Mouse (Mus musculus) CH12F3 (cell line): ENCODE results near the gene Prkci.

Experiments
- in situ Hi-C: fragments of 300-500 bp; cut with MboI; formaldehyde crosslinking; loops from 2 replicates; pipeline ENCODE4 v1.14.3; 2020; ENCODE audit warnings: low sequenced_read_pairs

The Prkci gene

GRCm38 (mm10) chr3:30993066-30993573 is 2.4 kb upstream of the Prkci start:
- in situ Hi-C loops = no loop called here

DNA sequence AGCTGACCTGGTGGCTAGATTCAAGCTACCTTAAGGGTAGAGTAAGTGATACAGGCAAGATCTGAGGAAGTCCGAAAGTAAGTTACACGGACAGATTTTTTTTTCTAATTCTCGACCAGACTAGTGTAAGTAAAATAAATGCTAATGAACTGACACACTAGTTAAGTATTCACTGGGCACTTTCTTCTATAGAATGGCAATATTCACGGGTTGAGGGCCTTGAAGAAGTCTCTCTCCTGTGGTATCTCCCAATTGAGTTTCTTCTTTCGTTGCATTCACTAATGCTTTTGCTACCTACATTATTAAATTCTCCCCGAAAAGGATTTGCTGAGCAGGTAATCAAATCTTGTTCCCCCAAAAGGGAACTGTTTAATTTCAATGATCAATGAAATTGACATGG is 688 bp upstream of the Prkci start:
- in situ Hi-C loops = no loop called here

DNA sequence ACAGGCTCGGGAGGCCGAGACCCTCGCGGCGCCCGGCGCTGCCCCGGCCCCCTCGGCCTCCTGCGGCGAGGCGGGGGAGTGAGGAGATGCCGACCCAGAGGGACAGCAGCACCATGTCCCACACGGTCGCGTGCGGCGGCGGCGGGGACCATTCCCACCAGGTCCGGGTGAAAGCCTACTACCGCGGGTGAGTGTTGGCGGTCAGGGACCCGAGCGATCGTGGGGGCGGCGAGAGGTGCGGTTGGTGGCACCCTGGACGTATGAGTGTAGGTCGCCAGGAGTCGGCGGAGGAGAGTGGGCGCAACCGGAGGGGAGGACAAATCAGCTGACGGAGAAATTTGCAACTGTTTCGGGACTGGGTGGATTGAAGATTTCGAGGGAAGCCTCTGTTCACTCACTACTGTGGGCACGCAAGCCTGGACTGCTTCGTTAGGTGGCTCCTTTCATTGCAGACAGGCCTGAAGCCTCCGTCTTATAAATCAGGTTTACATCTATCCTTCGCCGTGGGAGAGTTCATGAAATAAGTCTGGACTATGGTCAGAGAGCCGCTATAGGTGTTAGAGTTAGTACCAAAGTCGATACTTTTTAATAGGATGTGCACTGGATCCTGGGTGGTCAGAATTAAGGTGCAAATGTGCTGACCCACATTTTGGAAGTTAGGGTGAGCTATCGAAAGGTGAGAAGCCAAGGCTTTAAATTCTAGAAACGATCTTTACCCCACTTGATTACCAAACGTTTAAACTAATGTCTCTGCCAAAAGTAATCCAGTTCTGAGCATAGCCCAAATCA is 546 bp downstream of the Prkci start:
- in situ Hi-C loops = no loop called here

DNA sequence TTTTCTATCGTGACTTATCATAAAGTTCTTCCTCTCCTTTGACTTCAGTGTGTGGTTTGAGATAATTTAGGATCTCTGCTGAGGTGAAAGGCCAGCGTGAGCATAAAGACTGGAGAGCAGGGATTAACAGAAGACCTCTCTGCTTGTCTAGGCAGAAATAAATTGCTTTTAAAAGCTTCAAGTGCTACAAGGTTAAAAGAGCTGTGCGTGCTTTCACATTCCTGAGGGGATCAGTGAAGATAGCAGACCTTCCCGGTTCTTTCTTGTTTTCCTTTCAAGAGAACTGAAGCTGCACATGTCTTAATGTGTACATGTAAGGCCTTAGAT is 1.1 kb downstream of the Prkci start:
- in situ Hi-C loops = no loop called here

GRCm38 (mm10) chr3:30999401-31000017 is 4.0 kb downstream of the Prkci start:
- in situ Hi-C loops = no loop called here

DNA sequence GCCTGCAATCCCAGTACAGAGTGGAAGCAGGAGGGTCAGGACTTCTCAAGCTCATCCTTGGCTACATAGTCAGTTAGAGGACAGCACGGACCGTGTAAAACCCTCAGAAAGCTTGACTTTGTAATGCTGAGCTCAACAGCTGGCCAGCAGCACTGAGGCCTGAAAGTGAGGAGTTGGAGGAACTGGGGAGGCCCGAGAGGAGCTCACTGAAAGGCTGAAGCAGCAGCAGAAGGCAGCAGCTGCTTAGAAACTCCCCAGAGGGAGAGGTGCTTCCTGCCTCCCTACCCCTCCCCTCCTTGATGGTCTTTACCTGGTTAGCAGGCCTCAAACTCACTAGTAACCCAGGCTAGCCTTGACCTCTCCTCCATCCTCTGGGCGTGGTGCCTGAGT is 4.5 kb downstream of the Prkci start:
- in situ Hi-C loops = no loop called here

DNA sequence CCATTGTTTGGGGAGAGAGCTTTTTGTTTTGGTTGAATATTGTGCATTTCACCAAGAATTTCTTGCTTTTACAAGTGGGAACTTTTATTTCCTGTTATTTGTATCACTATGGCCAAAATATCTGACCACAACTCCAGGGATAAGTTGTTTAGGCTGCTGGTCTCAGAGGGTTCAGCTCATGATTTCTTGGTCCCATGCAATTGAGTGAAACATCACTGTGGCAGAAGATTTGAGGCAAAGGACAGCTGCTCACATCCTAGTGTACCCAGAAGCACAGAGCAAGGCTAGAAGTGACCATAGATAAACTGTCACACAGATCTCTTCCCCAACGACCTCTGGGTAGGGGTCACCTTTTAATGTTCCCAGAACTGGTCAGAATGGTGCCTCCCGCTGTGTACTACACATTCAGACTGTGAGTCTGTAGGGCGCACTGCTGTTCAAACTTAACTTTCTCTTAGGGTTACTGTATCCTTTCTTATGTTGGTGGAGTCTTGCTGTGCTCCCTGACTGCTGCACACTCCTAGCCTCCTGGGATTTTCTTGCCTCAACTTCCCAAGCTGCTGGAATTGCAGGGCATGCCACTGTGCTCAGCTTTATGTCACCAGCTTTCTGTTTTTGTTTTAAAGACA is 5.6 kb downstream of the Prkci start:
- in situ Hi-C loops = no loop called here

DNA sequence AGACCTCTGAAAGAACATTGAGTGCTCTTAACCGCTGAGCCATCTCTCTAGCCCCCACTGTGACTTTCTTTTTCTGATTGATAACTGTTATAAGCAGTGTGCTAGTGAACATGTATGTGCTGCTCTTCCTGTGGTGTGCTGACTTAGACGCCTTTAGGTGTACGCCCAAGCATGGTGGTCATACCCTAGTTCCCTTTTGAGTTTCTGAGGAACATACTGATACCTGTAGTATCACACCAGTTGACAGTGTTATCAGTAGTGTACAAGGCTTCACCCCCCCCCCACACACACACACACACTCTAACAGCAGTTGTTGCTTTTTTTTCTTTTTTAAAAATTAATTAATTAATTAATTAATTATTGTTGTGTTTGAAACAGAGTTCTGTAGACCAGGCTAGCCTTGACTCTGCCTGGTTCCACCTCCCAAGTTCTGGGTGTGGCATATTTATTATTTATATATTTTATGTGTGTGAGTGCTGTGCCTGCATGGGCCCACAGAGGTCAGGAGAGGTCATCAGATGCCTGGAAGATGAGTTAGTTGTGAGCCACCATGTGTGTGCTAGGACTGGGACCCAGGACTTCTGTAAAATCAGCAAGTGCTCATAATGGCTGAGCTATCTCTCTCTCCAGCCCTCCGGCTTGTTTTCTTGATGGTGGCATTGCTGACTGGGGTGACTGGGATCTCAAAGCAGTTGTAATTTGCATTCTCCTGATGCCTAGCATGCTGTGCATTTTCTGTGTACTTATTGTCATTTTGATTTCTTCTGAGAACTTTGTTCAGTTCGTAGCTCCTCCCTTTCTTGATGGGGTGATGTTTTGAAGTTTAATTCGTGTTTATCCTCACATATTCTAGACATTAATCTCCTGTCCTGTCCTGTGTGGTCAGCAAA is 9.0 kb downstream of the Prkci start:
- in situ Hi-C loops = no loop called here

DNA sequence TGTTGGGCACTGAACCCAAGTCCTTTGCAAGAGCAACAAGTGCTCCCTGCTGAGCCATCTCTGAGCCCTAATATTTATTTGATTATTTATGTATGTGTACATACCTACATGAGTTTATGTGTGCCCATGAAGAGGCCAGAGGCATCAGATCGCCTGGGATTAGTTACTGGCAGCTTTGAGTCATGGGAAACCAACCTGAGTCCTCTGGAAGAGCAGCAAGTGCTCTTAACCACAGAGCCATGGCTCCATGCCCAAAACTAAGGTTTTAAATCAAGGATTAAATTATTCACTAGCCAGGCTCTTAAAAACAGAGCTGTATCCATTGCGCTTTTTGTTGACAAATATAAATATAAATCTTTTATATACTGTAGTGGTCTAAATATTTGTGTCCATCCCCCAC is 18.8 kb downstream of the Prkci start:
- in situ Hi-C loops = no loop called here

- in situ Hi-C loops = no loop called here
These were observed 20.3 kb downstream of the Prkci start for GRCm38 (mm10) chr3:31015682-31016443.

- in situ Hi-C loops = no loop called here
These were observed 21.1 kb downstream of the Prkci start for GRCm38 (mm10) chr3:31016594-31017196.

DNA sequence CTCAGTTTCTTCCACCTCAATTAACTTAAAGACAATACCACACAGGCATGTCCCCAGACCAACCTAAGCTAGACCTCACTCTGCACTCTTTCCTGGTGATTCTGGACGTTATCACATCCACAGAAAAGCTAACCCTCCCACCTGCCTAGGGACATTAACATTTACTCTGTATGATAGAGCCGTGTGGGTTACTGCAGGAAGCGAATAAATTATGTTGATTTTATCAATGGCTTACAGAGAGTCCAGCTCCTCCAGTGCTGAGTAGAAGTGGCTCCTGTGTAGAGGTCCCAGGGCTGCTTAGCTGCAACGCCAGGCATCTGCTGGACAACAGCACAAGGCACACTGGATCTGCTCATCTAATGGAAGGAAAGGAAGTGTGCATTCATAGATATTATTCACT is 22.1 kb downstream of the Prkci start:
- in situ Hi-C loops = no loop called here

DNA sequence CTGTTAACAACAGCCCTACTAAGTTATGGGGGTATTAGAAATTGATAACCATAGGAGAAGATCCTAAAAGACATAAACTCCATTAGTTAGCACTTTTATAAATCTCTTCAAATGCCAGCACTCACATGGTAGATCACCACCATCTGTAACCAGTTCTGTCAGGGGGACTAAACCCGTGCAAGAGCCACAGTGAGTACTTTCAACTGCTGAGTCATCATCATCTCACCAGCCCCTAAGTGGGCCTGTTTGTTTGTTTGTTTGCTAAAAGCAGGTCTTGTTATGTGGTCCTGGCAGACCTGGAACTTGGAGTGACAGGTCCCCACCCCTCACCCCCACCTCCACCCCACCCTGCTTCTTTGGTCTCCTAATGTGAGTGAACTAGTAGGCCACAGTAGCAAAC is 23.7 kb downstream of the Prkci start:
- in situ Hi-C loops = no loop called here

GRCm38 (mm10) chr3:31019793-31020447 is 24.4 kb downstream of the Prkci start:
- in situ Hi-C loops = no loop called here

- in situ Hi-C loops = no loop called here
These were observed 25.1 kb downstream of the Prkci start for GRCm38 (mm10) chr3:31020656-31021055.

DNA sequence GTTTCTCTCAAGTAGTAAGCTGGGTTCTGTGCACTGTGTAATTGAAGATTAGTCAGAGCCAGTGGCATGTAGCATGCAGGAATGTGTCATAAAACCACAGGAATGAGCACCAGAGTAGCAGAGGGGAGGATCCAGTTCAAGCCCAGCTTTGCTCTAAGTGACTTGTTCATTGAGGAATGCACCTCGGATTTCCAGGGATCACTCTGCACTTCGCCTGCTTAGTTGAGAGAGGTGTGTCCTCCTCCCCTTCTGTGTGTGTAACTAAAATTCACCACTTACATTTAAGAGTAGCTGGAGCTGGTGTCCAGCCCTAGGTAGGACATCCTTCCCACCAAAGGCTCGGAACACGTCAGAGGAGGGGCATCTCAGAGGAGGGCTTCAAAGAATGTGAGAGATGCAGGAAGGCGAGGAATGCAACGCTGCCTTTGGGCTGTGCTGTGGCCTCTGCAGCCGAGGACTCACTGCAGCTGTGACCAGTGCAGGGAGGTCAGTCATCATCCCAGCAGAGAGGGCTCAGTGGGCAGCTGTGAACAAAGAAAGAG is 27.4 kb downstream of the Prkci start:
- in situ Hi-C loops = no loop called here

GRCm38 (mm10) chr3:31027718-31028117 is 32.2 kb downstream of the Prkci start:
- in situ Hi-C loops = no loop called here

DNA sequence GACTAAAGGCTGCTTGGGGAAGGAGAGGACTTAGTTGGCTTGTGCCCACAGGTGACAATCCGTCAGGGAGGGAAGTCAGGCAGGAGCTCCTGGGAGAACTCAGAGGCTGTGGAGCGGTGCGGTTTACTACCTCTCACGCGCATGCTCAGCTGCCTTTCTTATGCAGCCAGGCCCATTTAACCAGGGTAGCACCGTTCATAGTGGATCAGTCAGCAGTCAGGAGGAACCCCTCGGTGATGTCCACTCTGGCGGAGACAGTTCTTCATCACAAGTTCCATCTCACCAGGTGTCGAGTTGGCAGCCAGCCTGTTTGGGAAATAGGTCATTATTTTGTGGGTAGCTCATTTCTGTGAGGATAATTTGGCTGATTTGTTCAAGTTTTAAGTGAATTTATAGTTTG is 36.1 kb downstream of the Prkci start:
- in situ Hi-C loops = no loop called here

DNA sequence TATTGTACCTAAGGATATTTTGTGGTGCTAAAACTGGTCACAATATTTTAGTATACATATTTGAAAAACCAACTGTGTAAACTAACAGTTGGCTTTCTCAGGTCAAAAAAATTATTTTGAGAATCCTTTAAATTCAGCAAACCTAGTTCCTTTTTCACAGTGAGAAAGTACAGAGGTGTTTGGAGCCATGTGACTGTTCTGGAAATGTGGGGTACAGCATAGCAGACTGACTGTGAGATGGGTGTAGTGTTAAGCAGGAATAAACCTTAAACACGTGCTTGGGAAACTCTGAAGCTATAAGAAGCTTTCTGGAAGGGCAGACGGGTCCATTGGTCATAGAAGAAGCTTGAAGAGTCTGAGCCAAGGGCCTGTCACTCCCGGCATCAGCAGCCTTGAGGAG is 38.1 kb downstream of the Prkci start:
- in situ Hi-C loops = no loop called here
